Mouse (Mus musculus) adrenal gland, postnatal 36 days (tissue): ENCODE data around the gene Prim1. TPM values are rescaled to one million over a fixed set of nuclear protein-coding genes. Genes with fewer than 3 reads are reported as not detected.

Experiments used
- total RNA-seq, 2 experiments: library from RNA; stranded (reverse); gene quantifications; 2 replicates each; pipeline ENCODE4 v1.2.3; 2021

Prim1 gene
- total RNA-seq, 2 experiments from 2014 or later: 4.2 to 4.5 TPM

Other genes starting within 250 kb of the Prim1 start
- gene Rdh9, start 238.8 kb upstream of the Prim1 start, total RNA-seq: under 1 TPM in 1 of 2 experiments, not detected in 1; 0.36 TPM
- gene Rdh16, start 214.0 kb upstream of the Prim1 start, total RNA-seq: under 1 TPM; 0.43 to 0.53 TPM
- under 1 TPM in 1 of 2 experiments, not detected in 1; 0.23 TPM for gene Rdh19, start 165.2 kb upstream of the Prim1 start, total RNA-seq
- gene Rdh16f2, start 148.7 kb upstream of the Prim1 start, total RNA-seq: not detected
- gene Rdh7, start 126.4 kb upstream of the Prim1 start, total RNA-seq: under 1 TPM in 1 of 2 experiments, not detected in 1; 0.40 TPM
- under 1 TPM; 0.56 to 0.76 TPM for gene Sdr9c7, start 116.7 kb upstream of the Prim1 start, total RNA-seq
- gene Hsd17b6, start 7.6 kb upstream of the Prim1 start, total RNA-seq: under 1 TPM in 1 of 2 experiments, not detected in 1; 0.23 TPM
- 100 to 1,000 TPM; 638 to 655 TPM for gene Naca, start 20.4 kb downstream of the Prim1 start, total RNA-seq
- 100 to 1,000 TPM; 182 to 237 TPM for gene Ptges3, start 43.8 kb downstream of the Prim1 start, total RNA-seq
- 1,000 to 10,000 TPM; 2,942 to 3,172 TPM for gene Atp5b, start 68.1 kb downstream of the Prim1 start, total RNA-seq
- gene Baz2a, start 76.4 kb downstream of the Prim1 start, total RNA-seq: 10 to 100 TPM; 43.6 to 50.3 TPM
- 100 to 1,000 TPM in 1 of 2 experiments, 10 to 100 TPM in 1; 79.9 to 101 TPM for gene Rbms2, start 165.1 kb downstream of the Prim1 start, total RNA-seq
- 1 to 10 TPM; 1.2 to 2.4 TPM for gene Gls2, start 179.3 kb downstream of the Prim1 start, total RNA-seq
- 10 to 100 TPM; 15.1 to 19.1 TPM for gene Spryd4, start 196.6 kb downstream of the Prim1 start, total RNA-seq
- not detected for gene Mip, start 210.7 kb downstream of the Prim1 start, total RNA-seq
- 1 to 10 TPM; 7.6 to 8.8 TPM for gene Timeless, start 216.9 kb downstream of the Prim1 start, total RNA-seq
- gene Apon, start 238.9 kb downstream of the Prim1 start, total RNA-seq: under 1 TPM in 1 of 2 experiments, not detected in 1; 0.23 TPM